Mouse (Mus musculus) urinary bladder, postnatal 36 days (tissue): ENCODE measurements around the gene Rps9.

ENCODE experiments used
- DNase-seq, 2 experiments: peaks; one replicate each; pipeline ENCODE4 v3.0.0; 2022; ENCODE audit warnings: low spot score in 2 of 2, mixed read lengths in 1 of 2

The Rps9 gene

DNA sequence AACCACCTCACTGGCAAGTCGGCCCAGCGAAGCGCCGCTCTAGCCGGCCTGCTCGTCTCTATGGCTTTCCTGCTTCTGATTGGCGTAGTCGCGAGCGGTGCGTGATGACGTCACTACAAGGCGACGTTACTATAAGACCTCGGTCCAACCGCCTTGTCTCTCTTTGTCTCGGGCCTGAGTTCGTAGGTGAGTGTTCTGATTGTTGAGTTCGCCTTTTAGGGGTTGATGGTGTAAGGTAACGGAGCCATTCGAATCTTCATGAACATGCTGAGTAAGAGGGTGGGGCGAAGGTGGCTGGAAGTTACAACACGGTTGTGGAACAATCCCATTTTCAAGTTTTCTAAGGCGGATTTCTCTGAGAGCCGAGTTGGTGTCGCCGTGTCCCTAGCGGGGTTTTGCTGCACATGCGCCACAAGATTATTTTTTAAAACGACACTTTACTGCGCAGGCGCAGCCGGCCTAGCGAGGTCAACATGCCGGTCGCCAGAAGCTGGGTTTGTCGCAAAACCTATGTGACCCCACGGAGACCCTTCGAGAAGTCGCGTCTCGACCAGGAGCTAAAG is at the start of gene Rps9:
Gene Rps9 (plus strand): TSS at position 115 of the 563 bp plus-strand sequence.
- DNase-seq, result peak; percentile 91 to 97

DNA sequence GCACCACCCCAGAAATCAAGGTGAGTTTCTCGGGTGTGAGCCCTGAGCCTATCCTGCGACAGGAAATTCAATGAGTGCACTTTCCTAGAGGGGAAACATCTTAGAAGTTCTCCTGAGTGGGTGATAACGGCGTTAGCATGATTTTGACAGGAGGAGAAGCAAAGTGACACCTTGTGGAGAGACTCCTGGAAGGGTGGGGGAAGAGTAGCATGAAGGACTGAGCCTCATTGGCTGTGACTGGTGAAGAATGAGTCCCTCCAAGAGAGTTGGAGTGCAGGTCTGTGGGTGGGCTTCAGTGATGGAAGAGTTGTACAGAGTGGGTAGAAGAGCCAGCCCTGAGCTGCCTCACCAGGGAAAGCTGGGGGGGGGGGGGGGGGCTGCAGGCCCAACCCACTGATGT is 46.8 kb upstream of the Rps9 start:
- no peak for DNase-seq

- DNase-seq, result no peak
Observed at GRCm38 (mm10) chr7:3658578-3658977, 45.2 kb upstream of the Rps9 start.

GRCm38 (mm10) chr7:3664524-3665214 is 39.1 kb upstream of the Rps9 start:
- DNase-seq, result peak in 1 of 2 experiments; percentile 22

- DNase-seq, result peak; percentile 97
Observed at GRCm38 (mm10) chr7:3665215-3666114, 38.3 kb upstream of the Rps9 start, which contains the start of gene Leng1. Gene Leng1, minus strand, starts transcription at chr7:3665840.

DNA sequence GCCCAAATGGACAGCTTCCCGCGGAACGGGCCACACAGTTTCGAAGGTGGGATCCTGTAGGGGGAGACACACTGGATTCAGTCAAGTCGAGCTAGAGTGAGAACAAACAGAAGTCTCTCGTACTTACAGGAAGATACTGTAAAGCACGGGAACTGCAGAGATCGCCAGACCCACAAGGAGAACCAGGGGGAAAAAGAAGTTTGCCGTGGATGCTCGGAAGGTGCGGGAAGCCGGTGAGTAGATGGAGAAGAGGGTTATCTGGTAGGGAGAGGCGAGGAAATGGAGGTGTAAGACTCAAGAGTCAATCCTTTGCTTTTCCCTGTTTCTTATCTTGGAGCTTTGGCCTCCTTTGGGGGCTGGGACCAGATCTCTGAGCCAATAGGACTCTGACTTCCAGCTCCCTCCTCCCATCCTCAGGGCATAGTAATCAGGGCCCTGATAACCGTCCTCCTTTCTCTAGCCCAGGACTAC is 36.8 kb upstream of the Rps9 start:
- no peak for DNase-seq

DNA sequence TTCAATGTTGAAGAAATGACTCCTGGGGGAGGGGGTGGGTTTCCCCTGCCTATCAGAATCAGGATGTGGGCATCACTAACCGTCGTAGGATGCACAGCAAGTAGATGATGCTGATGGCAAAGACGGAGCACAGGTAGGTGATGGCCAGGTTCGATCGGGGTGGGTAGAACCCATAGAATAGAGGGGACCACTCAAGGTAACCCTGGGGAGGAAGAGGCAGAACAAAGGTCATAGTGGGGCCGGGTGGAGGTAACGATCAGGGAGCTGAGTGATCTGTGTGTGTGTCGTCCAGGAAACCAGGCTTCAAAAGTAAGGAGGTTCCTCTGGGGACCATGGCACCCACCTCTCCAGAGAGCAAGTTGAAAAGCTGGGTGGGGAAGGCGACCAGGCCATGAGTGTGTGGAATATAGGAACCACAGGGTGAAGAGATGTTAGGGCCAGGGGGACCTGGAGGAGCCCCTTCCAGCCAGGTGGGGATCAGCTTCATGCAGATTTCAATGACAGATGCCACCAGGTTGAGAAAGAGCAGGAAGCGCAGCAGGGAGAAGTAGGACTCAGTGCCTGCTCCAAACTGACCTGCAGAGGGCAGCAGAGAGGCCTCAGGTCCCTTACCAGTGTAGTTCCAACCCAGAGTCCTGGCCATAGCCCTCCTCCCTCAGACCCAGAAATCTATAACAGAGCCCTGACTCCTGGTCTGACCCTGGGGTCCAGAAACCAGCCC is 29.1 kb upstream of the Rps9 start:
- peak; percentile 60 to 80 for DNase-seq

DNA sequence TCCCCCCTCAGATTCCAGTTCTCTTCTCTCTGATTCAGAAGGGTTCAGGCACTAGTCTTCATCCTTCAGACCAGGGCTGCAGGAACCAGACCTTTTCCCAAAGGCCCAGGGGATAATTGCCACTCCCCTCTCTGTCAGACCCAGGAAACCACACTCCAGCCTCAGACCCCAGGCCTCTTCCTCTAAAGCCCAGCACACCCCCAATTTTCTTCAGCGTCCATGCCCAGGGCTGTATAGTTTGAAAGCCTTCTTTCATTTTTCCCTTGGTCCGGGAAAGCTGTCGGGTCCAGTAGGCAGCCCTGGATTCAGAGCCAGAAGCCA is 28.6 kb upstream of the Rps9 start:
- DNase-seq, result no peak

GRCm38 (mm10) chr7:3676371-3676770 is 27.4 kb upstream of the Rps9 start:
- DNase-seq, result no peak

- DNase-seq, result peak; percentile 48 to 56
Observed at GRCm38 (mm10) chr7:3677342-3677741, 26.5 kb upstream of the Rps9 start, which contains the start of gene Tmc4. Gene Tmc4, minus strand, starts transcription at chr7:3677553.

DNA sequence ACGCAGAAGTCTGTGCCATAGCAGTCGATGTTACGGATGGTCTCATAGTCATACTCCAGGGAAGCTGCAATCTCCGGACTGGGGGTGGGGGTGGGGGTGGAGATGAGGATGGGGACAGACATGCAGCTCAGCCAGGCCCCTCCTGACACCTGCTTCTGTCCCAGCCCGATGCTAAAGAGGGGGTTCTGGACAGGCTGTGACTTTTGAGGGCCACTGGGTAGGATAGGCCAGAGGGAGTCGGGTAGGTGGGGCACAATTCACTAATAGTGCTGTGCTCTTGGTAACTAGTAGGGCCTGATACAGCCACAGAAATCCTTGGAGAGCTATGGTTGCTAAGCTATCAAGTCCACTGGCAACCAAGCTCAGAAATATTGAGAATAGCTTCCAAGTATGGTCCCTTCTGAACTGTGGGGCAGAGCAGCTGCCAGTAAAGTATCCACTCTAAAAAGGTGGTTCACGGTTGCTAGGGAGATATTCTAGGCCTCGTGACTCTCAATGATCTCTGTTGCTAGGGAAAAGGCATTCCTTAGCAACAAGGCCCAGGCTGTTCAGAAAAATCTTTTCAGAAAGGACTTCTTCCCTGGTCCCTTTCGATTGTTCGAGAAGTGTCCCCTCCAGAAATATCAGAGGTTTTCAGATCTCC is 19.8 kb upstream of the Rps9 start:
- no peak for DNase-seq

- DNase-seq, result no peak
Observed at GRCm38 (mm10) chr7:3684698-3685097, 19.1 kb upstream of the Rps9 start.

DNA sequence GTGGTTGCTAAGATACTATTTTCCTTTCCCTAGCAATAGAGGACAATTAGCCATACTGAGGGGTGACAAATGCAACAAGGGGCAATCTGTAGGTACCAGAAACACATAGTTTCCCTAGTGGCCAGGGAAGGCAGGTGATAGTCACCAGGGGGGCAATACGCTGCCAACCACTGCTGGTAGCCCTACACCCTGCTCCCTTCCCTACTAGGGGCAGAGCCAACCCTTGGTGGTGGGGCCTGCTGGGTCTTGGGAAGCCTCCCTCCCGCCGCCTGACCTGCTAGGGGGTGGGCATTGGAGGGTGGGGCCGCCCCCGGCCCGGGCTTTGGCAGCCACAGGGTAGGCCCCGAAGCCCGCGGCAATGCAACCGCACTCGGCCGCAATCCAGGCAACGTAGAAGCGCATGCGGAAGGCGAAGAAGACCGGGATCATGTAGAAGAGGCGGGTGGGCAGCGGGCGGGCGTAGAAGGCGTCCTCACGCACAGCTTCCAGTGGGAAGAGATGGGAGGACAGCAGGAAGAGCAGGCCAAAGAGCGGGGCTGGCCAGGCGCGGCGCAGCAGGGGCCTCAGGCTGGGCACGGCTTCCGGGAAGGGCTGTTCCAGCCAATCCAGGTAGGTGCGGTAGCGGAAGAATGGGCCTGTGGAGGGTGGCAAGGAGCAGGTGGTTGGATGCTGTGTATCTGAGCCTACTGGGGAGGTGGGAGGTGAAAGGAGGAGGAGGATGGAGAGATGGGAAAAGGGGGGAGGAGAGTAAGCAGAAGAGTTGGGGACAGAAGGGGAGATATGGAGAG is 18.2 kb upstream of the Rps9 start:
- no peak for DNase-seq

- DNase-seq, result no peak
Observed at GRCm38 (mm10) chr7:3691919-3692318, 11.9 kb upstream of the Rps9 start.

- DNase-seq, result no peak
Observed at GRCm38 (mm10) chr7:3692382-3692986, 11.3 kb upstream of the Rps9 start, which contains the start of gene Tsen34. Gene Tsen34, plus strand, starts transcription at chr7:3692863.

DNA sequence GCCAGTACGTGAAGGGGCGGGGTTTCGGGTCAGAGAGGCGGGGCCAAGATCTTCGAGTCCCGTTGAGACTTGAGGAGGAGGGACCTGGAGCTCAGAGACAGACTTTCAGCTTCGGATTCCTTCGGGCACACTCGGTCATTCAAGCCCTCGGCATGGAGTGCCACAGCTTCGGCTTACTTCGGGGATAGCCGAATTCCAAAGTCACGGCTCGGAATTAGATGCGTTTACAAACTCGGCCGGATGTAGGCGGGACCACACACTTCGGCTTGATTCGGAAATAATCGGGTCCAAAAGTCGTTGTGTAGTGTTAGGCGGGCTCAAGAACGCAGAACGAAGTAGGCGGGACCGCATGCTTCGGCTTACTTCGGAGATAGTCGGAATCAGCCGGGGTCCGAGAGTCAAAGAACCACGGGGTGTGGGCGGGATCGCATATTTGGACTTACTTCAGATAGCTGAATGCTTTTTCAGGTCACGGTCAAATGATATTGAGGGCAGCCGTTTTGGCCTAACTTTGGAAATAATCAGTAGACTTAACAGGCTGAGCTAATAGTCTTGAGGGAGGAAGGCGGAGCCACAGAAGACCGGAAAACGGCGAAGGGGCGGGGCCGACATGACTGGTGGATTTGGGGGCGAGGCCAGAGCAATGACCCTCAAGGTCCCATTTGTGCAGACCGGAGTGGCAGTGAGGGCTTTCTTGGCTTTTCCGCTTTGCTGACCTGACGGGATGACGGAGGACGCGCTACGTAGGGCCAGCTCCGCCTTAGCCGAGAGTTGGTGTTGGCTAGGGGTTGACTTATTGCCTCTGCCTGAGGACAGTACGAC is 10.6 kb upstream of the Rps9 start, which contains the start of gene Mboat7:
Gene Mboat7 (minus strand): TSS at position 537 of the 822 bp plus-strand sequence.
- DNase-seq, result peak; percentile 96 to 97

DNA sequence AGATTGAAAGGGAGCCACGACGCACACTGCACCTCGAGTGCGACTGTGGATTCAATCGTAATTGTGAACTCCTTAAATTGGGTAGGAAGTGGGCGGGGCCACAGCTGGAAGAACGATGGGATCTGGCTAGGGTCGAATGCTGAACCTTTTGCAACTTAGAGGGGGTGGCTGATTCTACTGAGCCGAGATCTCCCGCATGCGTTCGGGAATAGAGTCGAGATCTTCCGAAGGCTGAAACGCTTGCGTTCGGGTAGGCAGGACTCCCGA is 10.1 kb upstream of the Rps9 start:
- DNase-seq, result no peak

- DNase-seq, result peak; percentile 75
Observed at GRCm38 (mm10) chr7:3694076-3694948, 9.5 kb upstream of the Rps9 start.
